Mouse (Mus musculus) hindbrain, embryonic 14.5 days (tissue): ENCODE measurements around the gene Cygb. TPM values are rescaled to one million over a fixed set of nuclear protein-coding genes. Genes with fewer than 3 reads are reported as not detected.
A peak's percentile ranks its signal among the peaks of the same experiment; 100 is the strongest.

Source experiments
- ATAC-seq: fragments of 200-750 bp; cut with Nextera tagmentation; 2 replicates; pipeline ENCODE4 v1.8.0; 2017; ENCODE audit warnings: moderate number of reproducible peaks, mild to moderate bottlenecking, moderate TSS enrichment, moderate library complexity; ENCODE audit not compliant: low FRiP score
- DNase-seq: peaks from one replicate; pipeline ENCODE4 v3.0.0-alpha.2; 2015; ENCODE audit warnings: low spot score
- H3K27ac ChIP-seq: fragments of 300-500 bp; sonication (generic); 2 replicates; pipeline ENCODE4 v1.5.1; 2014; ENCODE audit warnings: mild to moderate bottlenecking, moderate library complexity
- H3K27me3 ChIP-seq: fragments of 300-500 bp; sonication (generic); 2 replicates; pipeline ENCODE4 v1.6.1; 2014; ENCODE audit warnings: mild to moderate bottlenecking, low read length, mixed read lengths; ENCODE audit not compliant: control insufficient read depth, insufficient read depth
- H3K36me3 ChIP-seq: fragments of 300-500 bp; sonication (generic); replicated peaks from 2 replicates; pipeline ENCODE4 v1.6.1; 2014; ENCODE audit not compliant: control insufficient read depth, insufficient read depth
- H3K4me1 ChIP-seq: fragments of 300-500 bp; sonication (generic); replicated peaks from 2 replicates; pipeline ENCODE4 v1.6.1; 2014; ENCODE audit warnings: antibody characterized with exemption, low read length, mixed read lengths; ENCODE audit not compliant: control insufficient read depth, insufficient read depth
- H3K4me2 ChIP-seq: fragments of 300-500 bp; sonication (generic); replicated peaks from 2 replicates; pipeline ENCODE4 v1.6.1; 2014; ENCODE audit warnings: mild to moderate bottlenecking, moderate library complexity
- H3K4me3 ChIP-seq: fragments of 300-500 bp; sonication (generic); replicated peaks from 2 replicates; pipeline ENCODE4 v1.5.1; 2014; ENCODE audit warnings: mild to moderate bottlenecking, low read length
- H3K9ac ChIP-seq: fragments of 300-500 bp; sonication (generic); 2 replicates; pipeline ENCODE4 v1.6.1; 2014
- H3K9me3 ChIP-seq: fragments of 300-500 bp; sonication (generic); 2 replicates; pipeline ENCODE4 v1.6.1; 2016; ENCODE audit warnings: low read length; ENCODE audit not compliant: control insufficient read depth
- WGBS: fragments of 180-500 bp; shearing (Covaris S2); extraction: QIAGEN DNeasy Blood & Tissue Kit; methylation state at CpG from one replicate; pipeline ENCODE4 v1.1.7; 2014; 5-methylcytosine and 5-hydroxymethylcytosine counted together
- polyA plus RNA-seq: library from polyadenylated mRNA; unstranded; fragments of >200 nt; fragmentation: Nextera tagmentation; extraction: Ambion mirVana; gene quantifications from 2 replicates; pipeline ENCODE4 v1.2.1, GENCODE M21; 2014

Cygb gene
- polyA plus RNA-seq, 1 experiment from 2014 or later: 26.5 TPM

GRCm38 (mm10) chr11:116661291-116661947 is 7.3 kb upstream of the Cygb start:
- Histone ChIP-seq H3K9ac (peak overlapping the region; percentile 45), H3K36me3 (no peaks in the 10 kb centered on the region), H3K9me3 (no peaks in the 10 kb centered on the region), H3K4me2 (peak overlapping the region; percentile 17), H3K27ac (peak overlapping the region; percentile 83), H3K4me1 (peaks cover 51% of the 10 kb centered on the region), H3K27me3 (no peaks in the 10 kb centered on the region), H3K4me3 (no peak overlapping the region)
- DNase-seq (peak; percentile 62), ATAC-seq (peak; percentile 67; the same call in 1 of the 2 replicates)
- 10% methylated on average over 13 of the region's 13 CpGs for WGBS

- no peak overlapping the region for H3K4me2 ChIP-seq
- no peaks in the 10 kb centered on the region for H3K9me3 ChIP-seq
- H3K9ac ChIP-seq: no peak overlapping the region
- DNase-seq: no peak
- no peak for ATAC-seq
- H3K4me1 ChIP-seq: peaks cover 51% of the 10 kb centered on the region
- 50% methylated on average over 9 of the region's 9 CpGs for WGBS
- H3K27me3 ChIP-seq: no peaks in the 10 kb centered on the region
- no peak overlapping the region for H3K4me3 ChIP-seq
- H3K27ac ChIP-seq: peak overlapping the region; percentile 83
- H3K36me3 ChIP-seq: no peaks in the 10 kb centered on the region
Measured at GRCm38 (mm10) chr11:116660181-116660580, 6.1 kb upstream of the Cygb start.

GRCm38 (mm10) chr11:116659027-116659621 is 5.0 kb upstream of the Cygb start:
- Histone ChIP-seq H3K9me3 (no peaks in the 10 kb centered on the region), H3K27ac (no peak overlapping the region), H3K27me3 (no peaks in the 10 kb centered on the region), H3K4me3 (no peak overlapping the region), H3K4me1 (peaks cover 51% of the 10 kb centered on the region), H3K36me3 (no peaks in the 10 kb centered on the region), H3K9ac (no peak overlapping the region), H3K4me2 (no peak overlapping the region)
- DNase-seq: no peak
- no peak for ATAC-seq
- 79% methylated on average over 15 of the region's 15 CpGs for WGBS

GRCm38 (mm10) chr11:116658238-116658637 is 4.1 kb upstream of the Cygb start:
- DNase-seq (no peak), ATAC-seq (no peak)
- Histone ChIP-seq H3K27ac (peak overlapping the region; percentile 85; the same call in 1 of the 2 replicates), H3K4me2 (no peak overlapping the region), H3K9me3 (no peaks in the 10 kb centered on the region), H3K4me3 (no peak overlapping the region), H3K4me1 (peaks cover 47% of the 10 kb centered on the region), H3K36me3 (no peaks in the 10 kb centered on the region), H3K27me3 (0 out of 2 replicates have a peak, but pooled peaks cover 2% of the 10 kb centered on the region), H3K9ac (no peak overlapping the region)
- WGBS: 59% methylated on average over 10 of the region's 10 CpGs

- Histone ChIP-seq H3K9me3 (no peaks in the 10 kb centered on the region), H3K4me2 (peak overlapping the region; percentile 54), H3K4me3 (peak overlapping the region; percentile 26), H3K4me1 (peaks cover 46% of the 10 kb centered on the region), H3K27me3 (0 out of 2 replicates have a peak, but pooled peaks cover 8% of the 10 kb centered on the region), H3K27ac (peak overlapping the region; percentile 85), H3K9ac (peak overlapping the region; percentile 54), H3K36me3 (no peaks in the 10 kb centered on the region)
- DNase-seq (peak; percentile 84), ATAC-seq (peak; percentile 76)
- 9% methylated on average over 22 of the region's 22 CpGs for WGBS
Measured at GRCm38 (mm10) chr11:116657311-116658223, 3.5 kb upstream of the Cygb start.

- H3K4me3 ChIP-seq: no peak overlapping the region
- no peak overlapping the region for H3K4me2 ChIP-seq
- no peak overlapping the region for H3K27ac ChIP-seq
- 70% methylated on average over 16 of the region's 16 CpGs for WGBS
- DNase-seq (no peak), ATAC-seq (no peak)
- no peaks in the 10 kb centered on the region for H3K36me3 ChIP-seq
- 0 out of 2 replicates have a peak, but pooled peaks cover 10% of the 10 kb centered on the region for H3K27me3 ChIP-seq
- no peaks in the 10 kb centered on the region for H3K9me3 ChIP-seq
- no peak overlapping the region for H3K9ac ChIP-seq
- H3K4me1 ChIP-seq: peaks cover 42% of the 10 kb centered on the region
Measured at GRCm38 (mm10) chr11:116656348-116657191, 2.5 kb upstream of the Cygb start.

- H3K27ac ChIP-seq: peak overlapping the region; percentile 2; the same call in 1 of the 2 replicates
- peak; percentile 32 for ATAC-seq
- WGBS: 1% methylated on average over 43 of the region's 47 CpGs
- no peaks in the 10 kb centered on the region for H3K9me3 ChIP-seq
- peak overlapping the region; percentile 78 for H3K9ac ChIP-seq
- H3K4me3 ChIP-seq: peak overlapping the region; percentile 55
- H3K4me2 ChIP-seq: peak overlapping the region; percentile 98
- peak; percentile 45 for DNase-seq
- H3K36me3 ChIP-seq: no peaks in the 10 kb centered on the region
- 0 out of 2 replicates have a peak, but pooled peaks cover 10% of the 10 kb centered on the region for H3K27me3 ChIP-seq
- peaks cover 23% of the 10 kb centered on the region for H3K4me1 ChIP-seq
Measured at GRCm38 (mm10) chr11:116653709-116654221, 348 bp downstream of the Cygb start.

GRCm38 (mm10) chr11:116653234-116653633 is 879 bp downstream of the Cygb start, which contains the start of gene Prcd:
TSS of gene Prcd (plus strand) at chr11:116653534.
- peak within 1 kb of the TSS; percentile 78 for H3K9ac ChIP-seq
- 2% methylated on average over 9 of the region's 10 CpGs for WGBS
- no peaks in the 10 kb centered on the region for H3K9me3 ChIP-seq
- H3K27me3 ChIP-seq: 0 out of 2 replicates have a peak, but pooled peaks cover 10% of the 10 kb centered on the region
- no peaks in the 10 kb centered on the region for H3K36me3 ChIP-seq
- no peak for DNase-seq
- ATAC-seq: no peak
- peak within 1 kb of the TSS; percentile 55 for H3K4me3 ChIP-seq
- H3K4me1 ChIP-seq: peaks cover 22% of the 10 kb centered on the region
- peak within 1 kb of the TSS; percentile 2; the same call in 1 of the 2 replicates for H3K27ac ChIP-seq
- peak within 1 kb of the TSS; percentile 98 for H3K4me2 ChIP-seq
